Mouse (Mus musculus) yolk sac, embryonic 10.5 days (tissue): ENCODE results near the gene Lrfn2.
A peak's percentile ranks its signal among the peaks of the same experiment; 100 is the strongest.

Source experiments
- DNase-seq: peaks from one replicate; pipeline ENCODE4 v3.0.0-alpha.2; 2017; ENCODE audit warnings: low spot score

Gene Lrfn2

GRCm38 (mm10) chr17:48931621-48932405 lies at the start of gene Lrfn2:
TSS of gene Lrfn2 (plus strand) at chr17:48932379.
- peak; percentile 72 for DNase-seq

DNA sequence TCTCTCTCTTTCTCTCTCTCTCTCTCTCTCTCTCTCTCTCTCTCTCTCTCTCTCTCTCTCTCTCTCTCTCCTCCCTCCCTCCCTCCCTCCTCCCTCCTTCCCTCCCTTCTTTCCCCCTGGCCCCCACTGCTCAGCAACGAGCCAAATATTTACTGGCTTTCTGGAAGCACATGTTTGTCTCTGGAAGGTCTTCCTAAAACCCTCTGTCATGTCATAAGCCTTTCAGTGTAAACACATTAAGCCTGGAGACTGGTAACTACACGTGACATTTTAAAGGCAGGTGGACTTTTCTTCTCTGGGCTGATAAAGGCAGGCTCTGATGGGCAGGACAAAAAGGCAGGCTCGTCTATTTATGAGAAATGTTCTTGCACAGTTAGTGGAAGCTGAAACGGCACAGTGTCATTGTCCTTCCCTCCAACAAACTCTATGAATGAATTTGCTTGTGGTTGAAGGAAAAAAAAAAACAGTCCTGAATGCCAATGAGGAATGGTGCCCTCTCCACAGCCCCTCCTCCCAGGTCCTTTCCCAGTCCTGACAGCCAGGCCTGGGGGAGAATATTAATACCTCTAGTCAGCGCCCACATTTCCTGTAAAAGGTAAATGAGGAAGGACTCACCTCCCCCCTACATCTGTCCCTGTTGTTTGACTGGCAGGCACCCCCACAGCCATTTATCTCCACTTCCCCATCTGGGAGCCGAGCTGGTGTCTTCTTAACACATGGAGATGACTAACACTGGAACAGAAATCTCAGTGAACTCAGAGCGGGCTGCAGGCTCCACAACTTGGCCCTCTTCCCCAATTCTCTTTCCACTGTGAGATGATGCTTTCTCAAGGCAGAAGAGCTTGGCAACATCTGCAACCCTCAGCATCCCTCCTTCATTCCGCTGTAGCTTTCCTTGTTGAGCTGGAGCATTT lies 44.5 kb upstream of the Lrfn2 start:
- DNase-seq = no peak

GRCm38 (mm10) chr17:48905286-48906040 lies 26.7 kb upstream of the Lrfn2 start:
- DNase-seq = no peak

- no peak for DNase-seq
These were observed 18.7 kb upstream of the Lrfn2 start for GRCm38 (mm10) chr17:48913437-48913836.

GRCm38 (mm10) chr17:48917411-48917810 lies 14.8 kb upstream of the Lrfn2 start:
- peak; percentile 15 for DNase-seq

DNA sequence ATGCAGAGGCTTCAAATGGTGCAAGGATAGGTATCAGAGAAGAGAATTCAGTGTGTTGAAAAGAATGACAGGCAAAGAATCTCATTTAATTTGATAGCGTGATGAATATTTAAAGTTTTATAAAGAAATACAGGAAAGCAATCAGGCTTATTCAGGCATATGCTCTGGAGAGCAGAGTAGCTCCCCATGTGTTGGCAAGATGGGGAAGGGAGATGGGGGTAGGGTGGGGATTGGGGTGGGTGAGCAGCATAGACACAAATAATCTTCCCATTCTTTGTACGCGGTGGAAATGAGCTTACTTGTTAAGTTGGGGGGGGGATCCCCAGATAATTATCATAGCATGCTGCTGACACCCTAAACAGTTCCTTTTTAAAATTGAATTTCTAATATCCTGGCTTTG lies 13.7 kb upstream of the Lrfn2 start:
- DNase-seq = no peak

DNA sequence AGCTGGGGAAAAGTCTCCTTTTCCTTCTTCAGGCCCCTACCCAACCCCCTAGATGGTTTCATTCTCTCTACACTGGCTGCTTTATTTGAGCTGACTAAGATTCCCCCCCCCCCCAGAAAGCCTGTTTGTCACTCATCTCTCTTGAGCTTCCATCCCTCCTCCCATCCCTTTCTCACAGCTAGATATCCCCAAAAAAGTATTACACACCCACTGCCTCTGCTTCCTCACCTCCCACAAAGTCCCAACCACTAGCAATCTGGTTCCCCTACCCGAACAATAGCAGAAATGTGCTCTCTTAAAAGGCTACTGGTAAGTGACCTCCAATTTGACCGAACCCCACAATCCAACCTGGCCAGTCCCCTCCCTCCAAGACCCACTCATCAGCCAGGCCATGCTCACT lies 9.3 kb upstream of the Lrfn2 start:
- no peak for DNase-seq

- no peak for DNase-seq
These were observed 6.8 kb upstream of the Lrfn2 start for GRCm38 (mm10) chr17:48925426-48925825.

DNA sequence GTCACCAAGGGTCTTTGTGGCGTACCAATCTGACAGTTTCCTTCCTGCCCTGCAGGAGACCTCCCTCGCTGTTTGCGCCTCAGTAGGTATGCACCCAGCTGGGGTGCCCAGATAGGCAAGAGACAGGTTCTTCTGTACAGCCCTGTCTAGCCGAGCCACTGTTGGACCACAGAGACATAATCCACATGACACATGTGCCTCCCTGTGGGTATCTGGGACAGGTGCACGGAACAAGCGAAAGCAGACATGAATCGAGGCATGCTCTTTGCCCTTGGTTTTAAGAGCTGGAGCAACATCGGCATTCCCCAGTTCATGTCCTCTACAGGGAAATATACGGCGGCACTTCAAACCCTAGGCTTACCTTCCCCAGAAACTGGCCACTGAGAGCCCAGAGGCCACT lies 1.2 kb upstream of the Lrfn2 start:
- no peak for DNase-seq

DNA sequence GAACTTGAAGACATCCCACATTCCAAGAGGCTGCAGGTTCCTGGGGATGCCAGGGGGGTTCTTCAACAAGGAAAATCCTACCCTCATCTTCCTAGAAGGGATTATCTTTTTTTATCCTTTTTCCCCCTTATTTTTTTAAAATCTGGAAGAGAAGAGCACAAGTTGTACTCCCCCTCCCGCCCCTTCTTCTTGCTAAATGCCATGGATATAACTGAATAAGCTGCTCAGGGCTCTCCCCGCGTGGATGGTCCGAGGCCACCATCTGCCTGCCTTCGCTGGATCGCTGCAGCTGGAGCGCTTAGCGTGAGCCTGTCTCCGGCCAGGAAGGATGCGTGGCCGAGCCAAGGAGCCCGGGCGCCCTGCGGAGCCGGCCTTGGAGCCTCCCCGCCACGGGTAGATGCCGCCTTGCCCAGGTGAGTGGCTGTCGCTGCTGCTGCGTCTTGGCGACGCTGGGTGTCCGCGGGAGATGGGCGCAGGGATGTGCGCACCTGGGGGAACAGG lies 277 bp downstream of the Lrfn2 start:
- no peak for DNase-seq

DNA sequence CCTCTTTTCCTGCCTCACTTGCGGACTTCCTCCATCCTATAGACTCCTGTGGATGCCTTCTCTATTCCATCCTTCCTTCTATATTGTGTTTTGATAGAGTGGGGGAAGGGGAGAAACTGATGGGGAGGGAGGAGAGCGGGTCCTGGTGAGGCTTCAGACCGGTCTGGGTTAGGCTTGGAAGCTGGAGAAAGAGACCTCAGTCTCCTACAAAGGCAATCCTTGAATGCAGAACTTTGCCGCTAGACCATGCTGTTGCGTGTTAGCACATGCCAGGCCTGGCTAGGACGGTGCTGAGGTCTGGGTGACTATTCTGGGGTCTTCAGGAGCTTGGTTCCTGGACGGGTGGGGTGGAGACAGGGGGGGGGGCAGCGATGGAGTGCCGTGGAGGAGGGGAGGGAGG lies 737 bp downstream of the Lrfn2 start:
- no peak for DNase-seq

DNA sequence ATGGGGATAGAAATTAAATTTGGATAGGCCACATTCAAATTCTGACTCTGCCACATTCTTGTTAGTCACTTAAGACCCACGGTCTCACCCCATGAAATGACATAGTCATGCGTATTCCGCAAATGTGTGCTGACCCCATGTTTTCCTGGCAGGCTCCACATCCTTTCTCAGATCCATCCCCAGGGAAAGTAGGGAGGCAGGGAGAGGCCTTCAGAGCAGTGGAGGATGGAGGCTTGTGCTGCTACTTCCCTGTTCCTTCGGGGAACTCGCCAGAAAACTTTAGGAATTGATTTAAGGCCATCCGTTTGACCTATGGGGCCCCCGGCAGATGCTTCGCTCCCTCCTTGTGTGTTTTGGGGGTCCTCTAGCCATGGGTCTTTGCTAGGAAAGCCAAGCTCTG lies 3.0 kb downstream of the Lrfn2 start:
- no peak for DNase-seq

DNA sequence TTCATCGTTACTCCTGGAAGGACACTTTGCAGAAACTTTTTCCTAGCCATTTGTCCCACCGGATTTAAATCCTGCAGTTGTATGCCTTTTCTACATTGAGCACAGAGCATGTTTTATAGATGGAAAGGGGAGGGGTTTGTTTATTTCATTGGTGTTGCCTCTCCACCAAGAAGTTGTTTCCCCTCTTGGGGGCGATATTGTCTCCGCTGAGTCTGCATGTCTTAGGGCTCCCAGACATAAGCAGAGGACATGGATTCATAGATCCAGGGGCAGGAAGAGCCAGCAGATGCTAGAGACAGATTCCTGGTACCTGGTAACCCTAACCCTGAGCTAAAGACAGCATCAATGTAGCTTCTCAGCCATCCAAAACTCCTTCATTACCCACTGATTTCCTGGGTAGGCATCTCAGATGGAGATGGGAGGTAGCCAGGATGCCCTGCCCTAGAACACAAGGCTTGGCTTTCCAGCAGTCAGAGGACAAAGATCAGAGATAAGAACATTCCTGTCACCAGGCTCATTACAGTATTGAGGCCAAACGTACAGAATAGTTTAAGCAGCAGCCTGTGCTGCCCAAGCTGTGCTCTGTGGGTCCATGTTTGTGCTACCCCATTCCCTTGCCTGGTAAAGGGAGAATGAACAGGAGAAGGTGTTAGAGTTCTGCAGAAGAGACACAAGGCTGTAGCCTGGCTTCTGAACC lies 4.4 kb downstream of the Lrfn2 start:
- no peak for DNase-seq

GRCm38 (mm10) chr17:48938711-48939220 lies 6.6 kb downstream of the Lrfn2 start:
- DNase-seq = no peak

GRCm38 (mm10) chr17:48946315-48946714 lies 14.1 kb downstream of the Lrfn2 start:
- no peak for DNase-seq

GRCm38 (mm10) chr17:48946765-48947164 lies 14.6 kb downstream of the Lrfn2 start:
- no peak for DNase-seq

DNA sequence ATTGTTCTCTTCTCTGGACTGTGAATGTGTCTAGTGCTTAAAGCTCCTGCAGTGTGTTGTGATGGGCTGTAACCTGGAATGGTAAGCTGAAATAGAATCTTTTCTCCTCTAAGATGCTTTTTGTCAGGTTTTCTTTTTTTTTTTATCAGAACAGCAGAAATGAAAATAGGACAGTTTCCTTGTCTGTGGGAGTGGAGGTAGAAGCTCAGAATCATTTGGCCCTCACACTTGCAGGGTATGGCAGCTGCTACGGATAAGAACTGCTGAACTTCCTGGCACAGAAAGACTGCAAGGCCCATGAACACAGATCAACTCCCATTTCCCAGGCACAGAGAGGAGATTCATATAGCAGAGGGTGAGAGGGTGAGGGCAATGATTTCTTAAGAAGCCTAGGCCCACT lies 19.1 kb downstream of the Lrfn2 start:
- DNase-seq = no peak

- DNase-seq = no peak
These were observed 24.0 kb downstream of the Lrfn2 start for GRCm38 (mm10) chr17:48956033-48956631.

DNA sequence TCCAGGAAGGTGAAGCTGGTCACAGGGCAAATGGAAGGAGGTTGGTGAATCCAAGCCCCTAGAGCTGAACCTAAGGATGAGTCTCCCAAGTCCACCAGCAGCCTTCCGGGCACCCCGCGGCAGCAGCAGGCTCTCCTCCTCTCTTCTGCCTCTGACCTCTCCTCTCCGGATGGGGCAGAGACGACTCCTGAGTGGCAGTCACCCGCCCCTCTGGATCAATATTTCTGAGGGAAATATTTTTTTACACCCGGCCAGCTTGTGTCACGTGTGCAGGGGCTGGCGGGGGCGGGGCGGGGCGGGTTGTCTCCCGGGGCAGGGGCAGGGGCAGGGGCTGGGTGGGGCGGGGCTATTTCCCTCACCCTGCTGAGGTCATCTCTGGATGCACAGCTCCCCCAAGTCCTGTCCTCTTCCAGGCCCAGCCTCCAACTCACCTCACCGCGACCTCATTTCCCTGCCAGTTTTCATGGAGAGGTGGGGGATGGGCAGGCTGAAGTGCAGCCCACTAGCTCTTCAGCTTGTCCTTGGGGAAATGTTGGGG lies 28.1 kb downstream of the Lrfn2 start:
- peak; percentile 46 for DNase-seq

DNA sequence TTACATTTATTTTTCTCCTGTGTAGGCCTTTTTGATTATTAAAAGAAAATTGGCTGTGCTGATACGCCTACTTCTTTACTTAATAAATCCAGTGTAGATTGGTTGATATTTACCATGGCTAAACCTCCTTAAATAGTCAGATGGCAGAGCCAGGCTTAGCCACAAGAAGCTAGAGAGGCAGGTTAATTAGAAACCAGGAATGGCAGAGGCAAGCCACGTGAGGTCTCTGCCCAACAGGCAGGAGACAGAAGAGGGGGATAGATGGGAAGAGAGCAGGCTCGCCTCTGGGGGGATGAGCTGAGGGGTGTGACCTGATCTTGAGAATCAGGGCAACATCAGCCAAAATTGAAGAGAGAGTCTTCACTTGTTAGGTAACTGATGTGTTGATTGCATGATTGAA lies 30.5 kb downstream of the Lrfn2 start:
- DNase-seq = no peak

DNA sequence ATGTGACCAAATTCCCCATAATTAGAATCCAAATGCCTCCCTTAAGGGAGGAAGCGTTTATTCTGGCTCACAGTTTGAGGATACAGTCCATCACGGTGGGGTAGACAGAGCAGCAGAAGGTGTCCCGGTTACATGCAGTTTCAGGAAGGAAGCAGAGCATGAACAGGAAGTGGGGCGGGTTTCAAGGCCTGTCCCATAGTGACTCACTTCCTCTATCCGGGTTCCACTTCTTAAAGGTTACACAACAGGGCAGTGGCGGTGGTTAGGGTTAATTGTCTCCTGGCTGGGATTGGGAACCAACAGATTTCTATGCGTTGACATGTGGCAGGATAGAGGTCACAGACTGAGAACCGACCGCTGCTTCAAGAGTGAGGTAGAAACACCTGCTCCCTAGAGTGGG lies 31.6 kb downstream of the Lrfn2 start:
- no peak for DNase-seq
